Mouse (Mus musculus): Measurements from ENCODE around the gene Lcmt1. TPM values are rescaled to one million over a fixed set of nuclear protein-coding genes. Genes with fewer than 3 reads are reported as not detected.

The Lcmt1 gene
- polyA plus RNA-seq, 1 experiment from 2014 or later, result 63.5 TPM

- Histone ChIP-seq H3K9me3 (ENCODE audit: control insufficient read depth, low read length) (no peaks in the 10 kb centered on the region), H3K4me1 (ENCODE audit: control insufficient read depth, insufficient read depth, low read length) (peaks cover 5% of the 10 kb centered on the region; the same call in 1 of the 2 replicates), H3K9ac (ENCODE audit: low read length) (no peak overlapping the region), H3K36me3 (ENCODE audit: control insufficient read depth, insufficient read depth, low read length) (no peaks in the 10 kb centered on the region), H3K4me2 (ENCODE audit: low read depth) (no peak overlapping the region), H3K4me3 (ENCODE audit: low read depth, low read length) (no peak overlapping the region), H3K27me3 (ENCODE audit: control insufficient read depth, insufficient read depth, low read length) (no peaks in the 10 kb centered on the region), H3K27ac (ENCODE audit: low read depth, low read length) (no peak overlapping the region)
- ATAC-seq (ENCODE audit: insufficient read depth, low FRiP score, low TSS enrichment) (no peak), DNase-seq (ENCODE audit: low spot score) (no peak)
- 48% methylated on average over 8 of the region's 8 CpGs for WGBS
These were observed 31.2 kb upstream of the Lcmt1 start for GRCm38 (mm10) chr7:123338351-123338750.

GRCm38 (mm10) chr7:123341896-123342295, 27.7 kb upstream of the Lcmt1 start:
- Histone ChIP-seq H3K4me2 (ENCODE audit: low read depth) (no peak overlapping the region), H3K27me3 (ENCODE audit: control insufficient read depth, insufficient read depth, low read length) (no peaks in the 10 kb centered on the region), H3K4me3 (ENCODE audit: low read depth, low read length) (no peak overlapping the region), H3K9me3 (ENCODE audit: control insufficient read depth, low read length) (no peaks in the 10 kb centered on the region), H3K4me1 (ENCODE audit: control insufficient read depth, insufficient read depth, low read length) (peaks cover 5% of the 10 kb centered on the region; the same call in 1 of the 2 replicates), H3K9ac (ENCODE audit: low read length) (no peak overlapping the region), H3K36me3 (ENCODE audit: control insufficient read depth, insufficient read depth, low read length) (no peaks in the 10 kb centered on the region), H3K27ac (ENCODE audit: low read depth, low read length) (no peak overlapping the region)
- ATAC-seq (ENCODE audit: insufficient read depth, low FRiP score, low TSS enrichment), result no peak
- no peak for DNase-seq (ENCODE audit: low spot score)
- WGBS, result 73% methylated on average over 5 of the region's 5 CpGs

GRCm38 (mm10) chr7:123344079-123344780, 25.4 kb upstream of the Lcmt1 start:
- DNase-seq (ENCODE audit: low spot score), result no peak
- 91% methylated on average over 5 of the region's 5 CpGs for WGBS
- H3K9me3 ChIP-seq (ENCODE audit: control insufficient read depth, low read length), result no peaks in the 10 kb centered on the region

GRCm38 (mm10) chr7:123345041-123345544, 24.5 kb upstream of the Lcmt1 start:
- Histone ChIP-seq H3K9ac (ENCODE audit: low read length) (no peak overlapping the region), H3K9me3 (ENCODE audit: control insufficient read depth, low read length) (no peaks in the 10 kb centered on the region), H3K27me3 (ENCODE audit: control insufficient read depth, insufficient read depth, low read length) (no peaks in the 10 kb centered on the region), H3K4me1 (ENCODE audit: control insufficient read depth, insufficient read depth, low read length) (peaks cover 5% of the 10 kb centered on the region; the same call in 1 of the 2 replicates), H3K36me3 (ENCODE audit: control insufficient read depth, insufficient read depth, low read length) (no peaks in the 10 kb centered on the region), H3K4me2 (ENCODE audit: low read depth) (no peak overlapping the region), H3K4me3 (ENCODE audit: low read depth, low read length) (no peak overlapping the region), H3K27ac (ENCODE audit: low read depth, low read length) (no peak overlapping the region)
- ATAC-seq (ENCODE audit: insufficient read depth, low FRiP score, low TSS enrichment) (no peak), DNase-seq (ENCODE audit: low spot score) (no peak)
- 81% methylated on average over 3 of the region's 3 CpGs for WGBS

More at GRCm38 (mm10) chr7:123344079-123344780, 25.4 kb upstream of the Lcmt1 start:
- H3K36me3 ChIP-seq (ENCODE audit: control insufficient read depth, insufficient read depth, low read length), result no peaks in the 10 kb centered on the region
- H3K27me3 ChIP-seq (ENCODE audit: control insufficient read depth, insufficient read depth, low read length), result no peaks in the 10 kb centered on the region
- H3K4me2 ChIP-seq (ENCODE audit: low read depth), result no peak overlapping the region
- no peak overlapping the region for H3K4me3 ChIP-seq (ENCODE audit: low read depth, low read length)
- no peak for ATAC-seq (ENCODE audit: insufficient read depth, low FRiP score, low TSS enrichment)
- H3K27ac ChIP-seq (ENCODE audit: low read depth, low read length), result no peak overlapping the region
- peaks cover 5% of the 10 kb centered on the region; the same call in 1 of the 2 replicates for H3K4me1 ChIP-seq (ENCODE audit: control insufficient read depth, insufficient read depth, low read length)
- H3K9ac ChIP-seq (ENCODE audit: low read length), result no peak overlapping the region

- WGBS, result 82% methylated on average over 7 of the region's 7 CpGs
- DNase-seq (ENCODE audit: low spot score) (no peak), ATAC-seq (ENCODE audit: insufficient read depth, low FRiP score, low TSS enrichment) (no peak)
- Histone ChIP-seq H3K4me1 (ENCODE audit: control insufficient read depth, insufficient read depth, low read length) (peaks cover 2% of the 10 kb centered on the region; the same call in 1 of the 2 replicates), H3K4me2 (ENCODE audit: low read depth) (no peak overlapping the region), H3K27me3 (ENCODE audit: control insufficient read depth, insufficient read depth, low read length) (no peaks in the 10 kb centered on the region), H3K9ac (ENCODE audit: low read length) (no peak overlapping the region), H3K27ac (ENCODE audit: low read depth, low read length) (no peak overlapping the region), H3K9me3 (ENCODE audit: control insufficient read depth, low read length) (no peaks in the 10 kb centered on the region), H3K4me3 (ENCODE audit: low read depth, low read length) (no peak overlapping the region), H3K36me3 (ENCODE audit: control insufficient read depth, insufficient read depth, low read length) (no peaks in the 10 kb centered on the region)
These were observed 22.8 kb upstream of the Lcmt1 start for GRCm38 (mm10) chr7:123346631-123347290.

- Histone ChIP-seq H3K27ac (ENCODE audit: low read depth, low read length) (no peak overlapping the region), H3K36me3 (ENCODE audit: control insufficient read depth, insufficient read depth, low read length) (no peaks in the 10 kb centered on the region), H3K9ac (ENCODE audit: low read length) (no peak overlapping the region), H3K4me3 (ENCODE audit: low read depth, low read length) (no peak overlapping the region), H3K4me2 (ENCODE audit: low read depth) (no peak overlapping the region), H3K27me3 (ENCODE audit: control insufficient read depth, insufficient read depth, low read length) (no peaks in the 10 kb centered on the region), H3K4me1 (ENCODE audit: control insufficient read depth, insufficient read depth, low read length) (no peaks in the 10 kb centered on the region), H3K9me3 (ENCODE audit: control insufficient read depth, low read length) (no peaks in the 10 kb centered on the region)
- ATAC-seq (ENCODE audit: insufficient read depth, low FRiP score, low TSS enrichment) (no peak), DNase-seq (ENCODE audit: low spot score) (no peak)
- 73% methylated on average over 11 of the region's 11 CpGs for WGBS
These were observed 19.8 kb upstream of the Lcmt1 start for GRCm38 (mm10) chr7:123349813-123350212.

GRCm38 (mm10) chr7:123350243-123350642, 19.3 kb upstream of the Lcmt1 start:
- no peak overlapping the region for H3K4me3 ChIP-seq (ENCODE audit: low read depth, low read length)
- WGBS, result 71% methylated on average over 2 of the region's 2 CpGs
- H3K9me3 ChIP-seq (ENCODE audit: control insufficient read depth, low read length), result no peaks in the 10 kb centered on the region
- no peaks in the 10 kb centered on the region for H3K4me1 ChIP-seq (ENCODE audit: control insufficient read depth, insufficient read depth, low read length)
- H3K27me3 ChIP-seq (ENCODE audit: control insufficient read depth, insufficient read depth, low read length), result no peaks in the 10 kb centered on the region
- no peak overlapping the region for H3K4me2 ChIP-seq (ENCODE audit: low read depth)
- ATAC-seq (ENCODE audit: insufficient read depth, low FRiP score, low TSS enrichment), result no peak
- no peak overlapping the region for H3K9ac ChIP-seq (ENCODE audit: low read length)
- H3K36me3 ChIP-seq (ENCODE audit: control insufficient read depth, insufficient read depth, low read length), result no peaks in the 10 kb centered on the region
- DNase-seq (ENCODE audit: low spot score), result no peak
- H3K27ac ChIP-seq (ENCODE audit: low read depth, low read length), result no peak overlapping the region

- ATAC-seq (ENCODE audit: insufficient read depth, low FRiP score, low TSS enrichment) (no peak), DNase-seq (ENCODE audit: low spot score) (no peak)
- Histone ChIP-seq H3K9ac (ENCODE audit: low read length) (no peak overlapping the region), H3K4me1 (ENCODE audit: control insufficient read depth, insufficient read depth, low read length) (no peaks in the 10 kb centered on the region), H3K4me3 (ENCODE audit: low read depth, low read length) (no peak overlapping the region), H3K36me3 (ENCODE audit: control insufficient read depth, insufficient read depth, low read length) (no peaks in the 10 kb centered on the region), H3K4me2 (ENCODE audit: low read depth) (no peak overlapping the region), H3K9me3 (ENCODE audit: control insufficient read depth, low read length) (no peaks in the 10 kb centered on the region), H3K27me3 (ENCODE audit: control insufficient read depth, insufficient read depth, low read length) (no peaks in the 10 kb centered on the region), H3K27ac (ENCODE audit: low read depth, low read length) (no peak overlapping the region)
- WGBS, result 95% methylated on average over 4 of the region's 4 CpGs
These were observed 16.5 kb upstream of the Lcmt1 start for GRCm38 (mm10) chr7:123353081-123353480.

GRCm38 (mm10) chr7:123353879-123354278, 15.7 kb upstream of the Lcmt1 start:
- no peak overlapping the region for H3K4me2 ChIP-seq (ENCODE audit: low read depth)
- no peak overlapping the region for H3K4me3 ChIP-seq (ENCODE audit: low read depth, low read length)
- H3K9ac ChIP-seq (ENCODE audit: low read length), result no peak overlapping the region
- H3K4me1 ChIP-seq (ENCODE audit: control insufficient read depth, insufficient read depth, low read length), result no peaks in the 10 kb centered on the region
- no peaks in the 10 kb centered on the region for H3K36me3 ChIP-seq (ENCODE audit: control insufficient read depth, insufficient read depth, low read length)
- H3K27ac ChIP-seq (ENCODE audit: low read depth, low read length), result no peak overlapping the region
- H3K27me3 ChIP-seq (ENCODE audit: control insufficient read depth, insufficient read depth, low read length), result no peaks in the 10 kb centered on the region
- no peaks in the 10 kb centered on the region for H3K9me3 ChIP-seq (ENCODE audit: control insufficient read depth, low read length)
- whole genome bisulfite sequencing, result 85% methylated on average over 5 of the region's 5 CpGs
- DNase-seq (ENCODE audit: low spot score) (no peak), ATAC-seq (ENCODE audit: insufficient read depth, low FRiP score, low TSS enrichment) (no peak)

All from neural tube, embryonic 11.5 days (tissue).